Mouse (Mus musculus) heart, adult 2 months (tissue): ENCODE results near the gene Krt28.
A peak's percentile ranks its signal among the peaks of the same experiment; 100 is the strongest.

ENCODE experiments used
- CTCF ChIP-seq: fragments of 200-600 bp; IDR thresholded peaks from 2 replicates; pipeline ENCODE4 v1.8.1; 2022; ENCODE audit warnings: antibody characterized with exemption, mild to moderate bottlenecking, moderate library complexity
- POLR2A ChIP-seq: fragments of 200-500 bp; IDR thresholded peaks from 2 replicates; pipeline ENCODE4 v1.6.1; 2011; ENCODE audit warnings: mild to moderate bottlenecking, low read depth, low read length, control low read depth; ENCODE audit not compliant: insufficient read depth

DNA sequence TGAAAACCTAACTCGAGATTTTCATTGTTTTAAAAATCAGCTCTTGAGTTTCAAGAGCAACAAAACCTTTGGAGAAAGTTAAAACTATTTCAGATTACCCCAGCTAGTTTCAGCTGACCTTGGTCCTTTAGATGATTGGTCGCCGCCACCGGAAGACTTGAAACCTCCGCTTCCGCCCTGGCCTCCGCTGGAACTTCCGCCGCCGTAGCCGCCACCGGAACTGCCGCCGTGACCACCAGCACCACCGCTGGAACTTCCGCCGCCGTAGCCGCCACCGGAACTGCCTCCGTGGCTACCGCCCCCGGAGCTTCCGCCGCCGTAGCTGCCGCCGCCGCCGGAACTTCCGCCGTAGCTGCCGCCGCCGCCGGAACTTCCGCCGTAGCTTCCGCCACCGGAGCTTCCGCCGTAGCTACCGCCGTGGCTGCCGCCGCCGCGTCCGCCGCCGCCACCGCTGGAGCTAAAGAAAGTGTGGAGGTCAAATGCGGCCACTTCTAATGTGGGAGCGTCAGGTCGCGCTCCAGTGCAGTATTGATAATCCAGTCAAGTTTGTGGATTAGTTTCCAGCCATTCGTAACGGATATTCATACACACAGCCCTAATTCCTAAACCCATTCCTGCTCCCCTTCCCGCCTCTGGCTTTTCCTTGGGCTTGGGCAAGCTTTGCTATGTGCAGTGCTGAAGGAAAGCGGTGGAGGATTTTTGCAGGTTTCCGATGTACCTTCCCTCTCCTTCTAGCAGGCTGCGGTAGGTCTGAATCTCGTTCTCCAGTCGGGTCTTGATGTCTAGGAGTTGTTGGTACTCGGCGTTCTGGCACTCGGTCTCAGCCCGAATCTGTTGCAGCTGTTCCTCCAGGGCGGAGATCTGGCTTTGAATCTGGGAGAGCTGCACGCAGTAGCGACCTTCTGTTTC lies 11.4 kb upstream of the Krt28 start:
- TF ChIP-seq CTCF (no peak), POLR2A (peak; percentile 69)
